Mouse (Mus musculus): ENCODE data around the gene Chml.
A peak's percentile ranks its signal among the peaks of the same experiment; 100 is the strongest.

Gene Chml

DNA sequence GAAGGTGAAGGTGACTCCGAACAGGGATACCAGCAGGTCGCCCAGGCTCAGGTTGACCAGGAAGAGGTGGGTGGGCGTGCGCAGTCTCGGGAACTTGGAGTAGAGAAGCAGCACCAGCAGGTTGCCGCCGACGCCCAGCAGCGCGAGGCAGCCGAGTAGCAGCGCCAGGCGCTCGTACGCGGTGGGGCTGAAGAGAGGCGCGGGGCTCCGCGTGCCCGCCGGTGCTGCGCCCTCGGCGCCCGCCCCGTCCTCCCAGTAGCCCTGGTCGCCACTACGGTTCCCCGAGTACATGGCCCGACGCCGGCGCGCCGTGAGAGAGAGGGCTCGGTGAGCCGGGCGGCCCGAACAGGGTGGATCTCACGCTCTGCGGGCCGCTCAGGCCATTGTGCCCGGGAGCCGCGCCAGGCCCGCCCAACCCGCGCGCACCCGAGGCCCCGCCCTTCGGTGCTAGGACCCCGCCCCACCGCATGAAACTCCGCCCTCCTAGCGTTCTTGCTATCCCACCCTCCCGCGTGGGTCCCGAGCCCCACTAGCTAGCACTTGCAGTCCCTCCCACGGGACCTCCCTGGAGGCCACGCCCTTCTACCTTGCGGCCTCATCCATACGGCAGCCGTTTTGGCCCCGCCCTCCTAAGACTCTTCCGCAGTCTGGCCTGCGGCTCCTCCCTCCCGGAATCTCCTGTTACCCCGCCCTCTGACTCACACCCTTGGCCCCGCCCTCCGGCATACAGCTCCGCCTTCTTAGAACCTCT, at the start of gene Chml, which contains the start of gene Opn3:
Gene Chml, minus strand, starts transcription at position 656 of the 751 bp plus-strand sequence.
Gene Opn3, minus strand, starts transcription at position 531 of the 751 bp plus-strand sequence.
- DNase-seq (ENCODE audit: low read depth): peak; percentile 100

DNA sequence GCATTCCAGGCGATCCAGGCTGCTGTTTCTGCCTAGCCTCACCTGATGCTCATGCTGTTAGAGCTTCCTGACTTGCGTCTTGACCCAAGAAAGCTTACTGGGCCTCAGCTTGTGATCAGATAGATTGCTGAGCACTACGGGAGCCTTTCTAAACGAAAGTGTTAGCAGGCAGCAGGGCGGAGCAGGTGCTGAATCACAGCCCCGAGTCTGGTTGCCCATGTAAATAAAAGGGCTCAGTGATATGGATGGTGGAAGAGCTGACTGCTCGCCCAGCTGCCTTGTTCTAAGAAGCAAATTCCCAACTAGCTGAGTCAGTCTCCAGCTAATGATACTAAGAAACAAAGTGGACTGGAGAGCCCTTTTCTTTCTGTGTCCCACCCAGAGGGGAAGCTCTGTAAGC, 33.1 kb upstream of the Chml start:
- DNase-seq (ENCODE audit: low read depth): no peak

DNA sequence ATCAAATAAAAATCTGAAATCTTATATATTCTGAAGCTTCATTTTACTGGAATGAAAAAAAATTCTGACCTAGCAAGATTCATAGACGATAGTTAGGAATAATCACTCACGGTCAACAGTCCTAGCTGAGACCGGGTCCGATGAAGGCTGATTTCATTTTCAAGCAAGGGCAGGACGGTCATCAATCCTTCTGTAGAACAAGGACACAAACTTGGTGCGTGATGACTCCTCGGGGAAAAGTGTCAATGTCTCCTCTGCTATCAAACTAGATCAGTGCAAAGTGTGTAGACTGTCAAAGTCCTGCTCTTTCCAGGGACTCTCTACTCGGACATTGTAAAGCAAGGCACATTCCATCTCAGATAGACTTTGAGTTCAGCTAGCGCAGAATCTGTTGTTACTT, 24.1 kb upstream of the Chml start:
- DNase-seq (ENCODE audit: low read depth): no peak

DNA sequence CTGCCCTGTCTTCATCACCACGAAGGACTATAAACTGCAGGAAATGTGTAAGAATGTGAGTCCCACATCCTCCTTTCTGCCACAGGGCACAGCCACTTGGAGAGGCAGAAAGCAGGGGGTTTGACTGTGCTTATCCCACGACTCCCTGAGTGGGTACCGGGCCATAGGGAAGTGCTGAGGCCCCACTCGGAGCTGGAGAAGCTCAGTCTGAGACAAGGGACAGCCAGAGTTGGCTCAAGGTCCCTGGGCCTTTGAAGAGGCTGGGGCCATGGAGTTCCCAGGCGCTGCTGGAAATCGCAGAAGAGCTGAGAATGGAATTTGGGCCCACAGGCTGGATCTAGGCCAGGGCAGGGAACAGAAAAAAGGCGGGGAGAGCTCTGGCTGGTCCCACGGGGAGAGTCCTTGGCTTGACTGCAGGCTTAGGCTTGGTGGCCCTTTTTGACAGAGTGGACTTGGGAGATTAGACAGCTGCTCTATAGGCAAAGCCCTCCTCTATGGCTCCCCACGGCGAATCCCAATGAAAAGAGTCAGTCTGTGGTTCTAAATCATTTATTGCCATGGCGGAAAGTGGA, 19.7 kb upstream of the Chml start:
- DNase-seq (ENCODE audit: low read depth): no peak

DNA sequence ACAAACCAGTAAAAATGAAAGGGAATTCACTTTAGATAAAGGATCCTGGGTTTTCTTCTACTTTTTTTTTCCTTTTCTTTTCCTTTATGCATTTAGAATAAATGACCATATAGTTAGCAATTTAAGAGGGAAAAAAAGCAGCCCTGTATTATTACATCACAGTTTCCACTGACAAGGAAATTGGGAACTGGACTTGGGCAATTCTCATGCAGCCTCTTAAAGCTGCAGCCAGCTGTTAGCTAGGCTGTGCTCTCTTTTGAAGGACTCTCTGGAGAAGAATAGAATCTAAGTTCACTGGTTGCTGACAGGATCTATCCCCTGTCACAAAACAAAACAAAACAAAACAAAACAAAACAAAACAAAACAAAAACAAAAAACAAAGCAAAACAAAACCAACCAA, 15.3 kb upstream of the Chml start:
- no peak for DNase-seq (ENCODE audit: low read depth)

DNA sequence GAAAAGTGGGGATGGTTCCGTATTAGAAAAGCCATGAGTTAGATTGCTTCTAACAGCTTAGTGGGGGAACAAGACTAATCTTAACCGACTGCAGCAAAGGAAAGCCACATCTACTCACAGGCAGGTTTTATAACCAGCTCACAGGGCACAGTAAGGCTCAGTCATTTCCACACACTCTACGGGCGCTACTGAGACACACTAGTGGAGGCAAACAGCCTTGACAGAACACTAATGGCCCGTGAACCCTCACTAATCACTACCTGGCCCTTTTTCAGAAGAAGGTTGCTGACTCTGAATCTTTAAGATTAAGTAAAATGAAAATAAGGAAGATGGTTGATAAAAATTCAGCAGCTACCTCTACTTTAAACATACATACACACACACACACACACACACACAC, 14.9 kb upstream of the Chml start:
- no peak for DNase-seq (ENCODE audit: low read depth)

DNA sequence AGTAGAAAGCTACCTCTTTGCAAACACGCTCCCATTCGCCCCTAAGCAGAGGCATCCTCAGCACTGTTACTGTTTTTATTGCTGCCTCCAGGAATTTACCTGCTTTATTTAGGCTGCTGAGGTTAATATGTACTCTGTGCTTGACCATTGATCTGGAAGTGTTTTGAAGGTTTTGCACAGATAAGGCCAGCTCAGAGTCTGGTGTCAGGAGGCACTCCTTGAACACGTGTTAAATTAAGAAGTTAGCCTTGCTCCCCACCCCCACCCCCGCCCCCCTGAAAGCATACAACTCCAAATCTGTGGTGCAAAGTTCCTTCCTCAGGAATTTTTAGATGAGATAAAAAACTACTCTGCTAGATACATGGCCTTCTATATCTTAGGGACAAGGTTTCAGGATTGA, 8.4 kb upstream of the Chml start:
- no peak for DNase-seq (ENCODE audit: low read depth)

DNA sequence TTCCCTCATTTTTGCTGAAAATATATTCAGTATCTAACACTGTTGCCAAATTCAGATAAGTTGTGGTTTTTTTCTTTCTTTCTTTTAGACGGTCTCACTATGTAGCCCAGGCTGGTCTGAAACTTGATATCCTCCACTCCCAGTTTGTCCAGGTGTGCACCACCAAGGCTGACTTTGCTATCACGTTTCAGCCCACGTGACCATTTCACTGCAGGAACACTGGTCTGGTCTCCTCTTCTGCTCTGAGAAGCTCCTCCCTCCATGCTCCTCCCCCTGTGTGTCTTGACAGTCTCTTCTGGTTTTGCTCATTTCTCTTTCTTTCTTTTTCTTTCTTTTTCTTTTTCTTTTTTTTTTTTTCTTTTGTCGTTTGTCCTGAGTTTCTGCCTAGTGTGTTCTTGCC, 7.1 kb upstream of the Chml start:
- DNase-seq (ENCODE audit: low read depth): peak; percentile 27

DNA sequence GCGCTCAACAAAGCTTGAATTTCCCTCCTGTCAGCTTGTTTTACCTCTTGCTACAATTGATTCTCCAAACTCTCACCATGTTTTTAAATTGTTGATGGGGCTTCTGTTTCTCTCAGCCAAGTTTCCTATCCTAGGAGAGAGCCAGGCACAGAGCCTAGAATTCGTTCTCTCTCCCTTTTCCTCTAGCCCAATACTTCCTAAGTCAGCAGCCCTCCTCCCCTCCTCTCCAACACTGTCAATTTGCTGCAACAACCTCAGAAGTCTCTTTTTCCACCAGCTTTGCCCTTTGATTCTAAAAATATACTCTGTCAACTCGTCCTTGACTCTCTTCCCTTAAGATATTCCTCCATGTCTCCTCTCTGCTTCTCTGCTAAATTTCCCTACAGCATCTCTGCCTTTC, 6.7 kb upstream of the Chml start:
- DNase-seq (ENCODE audit: low read depth): no peak

DNA sequence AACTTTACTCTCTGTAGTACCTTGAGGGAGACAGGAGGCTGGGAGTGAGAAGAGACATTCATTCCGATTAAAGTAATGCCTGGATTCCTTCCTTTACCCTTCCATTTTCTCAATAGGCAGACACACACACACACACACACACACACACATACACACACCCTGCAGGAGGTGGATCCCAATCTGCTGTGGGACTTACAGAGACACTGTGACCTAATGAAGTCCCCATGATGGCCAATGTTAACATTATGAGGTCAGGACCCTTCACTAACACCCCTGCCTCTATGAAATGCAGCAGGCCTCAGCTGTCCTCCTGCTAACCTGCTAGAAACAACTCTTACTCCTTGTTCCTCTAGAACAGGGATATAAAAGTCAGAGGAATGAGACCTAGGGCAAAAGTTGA, 5.6 kb upstream of the Chml start, which contains the start of gene Wdr64:
Gene Wdr64, plus strand, starts transcription at position 301 of the 400 bp plus-strand sequence.
- DNase-seq (ENCODE audit: low read depth): no peak

DNA sequence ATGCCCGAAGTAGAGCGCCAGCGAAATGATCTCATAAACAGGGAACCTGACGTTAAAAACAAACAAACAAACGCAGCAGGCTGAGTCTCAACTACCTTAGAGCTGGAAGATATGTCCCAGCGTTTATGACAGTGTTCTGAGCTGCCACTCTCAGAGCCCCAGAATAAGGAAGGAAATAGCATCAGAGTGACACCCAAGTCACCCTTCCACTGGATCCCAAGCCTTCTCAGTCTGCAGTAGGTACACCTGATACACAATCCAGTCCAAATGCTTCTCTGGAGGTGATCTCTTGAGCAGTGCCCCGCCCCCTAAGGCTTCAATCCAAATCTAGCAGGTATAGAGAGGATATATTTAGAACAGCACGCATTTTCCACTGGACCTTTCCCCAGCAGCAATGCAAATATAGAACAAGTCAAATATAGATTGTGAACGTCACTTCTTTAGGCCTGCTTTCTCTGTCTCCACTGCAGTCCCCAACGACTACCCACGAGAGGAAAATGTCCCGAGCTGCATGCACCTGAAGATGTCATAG, 794 bp upstream of the Chml start:
- peak; percentile 55 for DNase-seq (ENCODE audit: low read depth)

DNA sequence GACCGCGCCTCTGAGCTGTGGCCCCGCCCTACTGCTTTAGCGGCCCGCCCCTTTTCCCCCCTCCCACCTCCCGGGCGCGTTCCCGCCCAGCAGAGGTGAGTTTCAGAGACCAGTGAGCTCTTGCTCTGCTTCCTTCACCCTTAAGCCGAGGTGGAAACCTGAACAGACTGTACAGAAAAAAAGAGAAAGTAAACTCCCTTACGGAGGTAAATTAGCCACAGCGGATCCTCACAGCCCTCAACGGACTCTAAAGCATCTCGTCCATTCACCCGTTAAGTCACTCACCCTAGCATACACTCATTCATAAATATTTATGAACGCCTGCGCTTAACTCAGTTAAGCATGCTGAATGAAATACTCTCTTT, 278 bp upstream of the Chml start:
- DNase-seq (ENCODE audit: low read depth): no peak

DNA sequence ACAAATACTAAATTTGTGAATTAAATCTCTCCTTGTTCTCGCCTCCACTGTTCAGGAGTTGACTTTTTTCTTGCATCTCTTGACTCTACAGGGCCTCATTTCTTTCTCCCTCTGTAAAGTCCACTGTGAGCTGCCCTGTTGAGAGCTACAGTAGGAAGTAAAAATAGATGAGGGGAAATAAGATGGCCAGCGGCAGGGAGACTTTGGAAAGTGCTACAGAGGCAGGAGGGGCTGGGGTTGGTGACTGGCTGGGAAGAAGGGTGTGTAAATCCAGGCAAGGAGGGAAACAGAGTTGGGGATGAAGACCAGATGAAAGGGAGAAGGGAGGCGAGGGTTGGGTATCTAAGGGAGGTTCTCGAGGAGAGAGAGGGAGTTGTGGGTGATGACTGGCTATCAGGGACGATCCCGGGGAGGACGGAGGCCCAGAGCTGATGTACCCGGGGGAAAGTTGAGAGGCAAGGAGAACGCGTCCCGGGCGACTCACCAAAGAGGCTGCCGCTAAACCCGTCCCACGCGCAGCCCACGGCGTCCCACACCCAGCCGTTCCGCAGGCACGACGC, 935 bp downstream of the Chml start:
- DNase-seq (ENCODE audit: low read depth): no peak

DNA sequence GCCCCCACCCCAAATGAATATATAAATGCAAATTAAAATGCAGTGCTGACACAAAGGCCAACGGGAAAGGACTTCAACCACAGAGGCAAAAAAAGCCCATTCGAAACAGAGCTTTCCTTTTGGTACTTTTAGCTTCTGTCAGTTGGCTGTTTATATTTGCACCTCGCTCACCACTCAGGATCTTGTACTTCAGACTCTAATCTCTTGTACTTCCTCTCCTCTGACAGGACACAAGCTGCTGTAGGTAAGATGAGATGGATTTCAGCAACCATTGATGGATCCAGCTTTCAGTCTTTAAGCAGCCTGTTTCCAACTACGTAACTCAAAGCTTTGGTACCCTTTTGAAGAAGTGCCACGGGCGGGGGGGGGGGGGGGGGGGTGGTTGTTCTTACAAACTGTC, 11.7 kb downstream of the Chml start:
- no peak for DNase-seq (ENCODE audit: low read depth)

DNA sequence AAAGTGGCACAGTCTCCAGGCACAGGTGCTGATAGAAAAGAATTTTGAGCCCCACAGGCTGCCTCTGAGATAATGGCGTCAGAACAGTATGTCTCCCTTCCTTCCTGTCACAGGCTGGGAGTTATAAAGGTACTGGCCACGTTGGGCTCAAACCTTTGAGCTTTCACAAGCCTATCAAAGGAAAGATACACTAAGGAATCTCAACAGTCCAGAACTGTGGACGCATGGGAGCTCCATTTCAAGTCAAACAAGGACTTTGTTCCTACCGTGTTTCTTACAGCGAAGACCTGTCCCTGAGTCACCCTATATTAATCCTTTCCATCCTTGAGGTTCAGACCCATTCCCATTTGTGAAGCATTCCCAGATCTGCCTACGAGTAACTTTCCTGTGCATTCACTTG, 15.2 kb downstream of the Chml start:
- no peak for DNase-seq (ENCODE audit: low read depth)

DNA sequence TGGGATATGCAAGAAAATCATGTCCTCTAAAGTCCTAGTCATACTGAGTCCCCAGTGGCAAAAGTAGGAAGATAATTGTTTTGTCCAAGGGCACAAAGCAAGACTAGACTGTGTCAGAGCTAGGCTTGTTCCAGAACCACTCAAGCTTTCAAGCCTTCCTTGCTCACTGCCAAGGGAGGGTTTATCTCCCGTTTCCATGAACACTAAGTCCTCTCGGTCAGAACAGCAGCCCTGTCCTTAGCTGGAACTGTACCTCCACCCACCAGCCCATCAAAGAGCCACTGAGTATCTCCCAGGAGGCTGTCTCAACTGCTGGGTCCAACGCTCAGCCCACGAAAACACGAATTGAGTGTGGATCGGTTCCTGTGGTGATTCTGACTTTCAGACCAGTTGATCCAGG, 17.6 kb downstream of the Chml start:
- no peak for DNase-seq (ENCODE audit: low read depth)

DNA sequence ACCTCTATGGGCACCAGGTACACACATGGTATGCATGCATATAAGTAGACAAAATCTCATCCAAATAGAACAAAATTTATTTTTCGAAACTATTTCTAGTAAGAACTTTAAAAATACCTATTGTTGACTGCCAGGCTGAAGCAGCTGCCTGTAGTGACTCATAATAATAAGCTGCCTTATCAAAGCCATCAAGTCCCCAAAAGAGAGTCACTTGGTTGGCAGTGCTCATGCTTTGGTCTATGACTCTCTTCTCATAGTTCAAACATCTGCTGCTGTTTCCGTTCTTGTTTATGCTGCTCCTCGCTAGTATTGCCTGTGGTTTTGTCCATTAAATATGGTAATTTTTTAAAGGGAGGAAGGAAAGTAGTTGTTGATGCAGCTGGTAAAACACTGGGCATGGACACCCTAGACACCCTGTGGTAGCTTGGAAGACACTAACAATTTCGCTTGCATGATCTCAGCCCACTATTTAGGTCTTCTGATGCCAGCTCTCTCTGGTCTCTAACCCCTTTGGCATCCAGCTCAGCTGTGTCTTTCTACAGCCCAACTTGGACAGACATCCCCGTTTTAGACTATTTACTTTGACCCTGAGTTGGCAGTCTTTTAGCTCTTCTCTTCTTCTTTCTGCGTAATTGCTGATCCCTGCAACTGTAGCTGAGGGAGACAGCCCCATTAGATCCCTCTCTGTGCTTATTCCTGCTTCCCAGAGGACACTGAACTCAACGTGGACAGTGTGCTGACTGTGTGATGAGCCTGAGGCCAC, 19.0 kb downstream of the Chml start:
- DNase-seq (ENCODE audit: low read depth): no peak

DNA sequence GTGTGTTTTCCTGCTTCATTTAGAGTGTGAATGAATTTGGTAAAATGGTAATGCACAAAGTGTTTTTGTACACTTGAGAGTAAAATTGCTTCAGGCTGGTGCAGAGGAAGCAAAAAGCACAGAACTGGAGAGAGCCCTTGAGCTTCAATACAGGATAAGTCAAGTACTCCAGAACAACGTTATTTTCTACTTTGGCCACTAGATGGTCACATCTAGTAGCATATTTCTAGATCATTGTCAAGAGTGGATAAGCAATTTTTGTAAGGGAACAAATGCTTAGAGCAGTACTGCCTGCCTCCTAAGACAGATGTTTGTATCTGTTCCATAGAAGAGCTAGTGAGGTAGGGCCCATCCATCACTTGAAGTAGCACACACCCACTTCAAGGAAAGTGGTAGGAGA, 21.1 kb downstream of the Chml start:
- DNase-seq (ENCODE audit: low read depth): peak; percentile 21

DNA sequence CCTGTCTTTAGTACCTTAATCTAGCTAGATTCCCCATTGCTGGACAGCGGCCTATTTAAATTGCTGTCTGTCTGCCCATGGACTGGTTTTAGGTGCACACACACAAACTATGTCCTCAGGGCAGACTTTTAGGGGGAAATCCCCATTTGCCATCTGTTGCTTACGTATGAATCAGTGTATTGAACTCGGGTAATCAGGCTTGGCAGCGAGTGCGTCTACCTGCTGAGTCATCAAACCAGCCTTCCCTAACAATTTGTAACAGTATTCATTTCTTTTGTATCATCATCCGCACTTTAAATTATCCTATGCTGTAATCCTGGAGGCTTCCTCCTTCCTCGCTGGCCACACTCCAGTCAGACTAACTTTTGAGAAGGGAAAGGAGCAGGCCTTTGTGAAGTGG, 22.7 kb downstream of the Chml start:
- DNase-seq (ENCODE audit: low read depth): peak; percentile 15

DNA sequence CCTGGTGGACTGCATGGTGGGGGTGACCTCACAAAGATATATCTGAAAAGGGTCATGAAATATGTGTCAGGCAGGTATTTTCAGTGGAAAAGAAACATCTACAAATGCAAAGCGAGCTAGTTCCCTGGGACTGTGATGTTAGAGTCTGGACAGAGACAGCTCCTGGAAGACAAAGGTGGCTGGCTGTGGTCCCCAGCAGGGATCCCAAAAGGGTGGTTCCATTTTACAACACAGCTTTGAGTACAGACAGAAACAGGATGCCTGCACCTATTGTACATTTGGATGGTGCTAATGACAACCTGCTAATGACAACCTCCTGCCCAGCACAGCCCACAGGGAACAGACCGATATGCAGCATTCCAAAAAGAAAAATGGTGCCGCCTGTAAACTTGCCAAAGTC, 23.2 kb downstream of the Chml start:
- no peak for DNase-seq (ENCODE audit: low read depth)

DNA sequence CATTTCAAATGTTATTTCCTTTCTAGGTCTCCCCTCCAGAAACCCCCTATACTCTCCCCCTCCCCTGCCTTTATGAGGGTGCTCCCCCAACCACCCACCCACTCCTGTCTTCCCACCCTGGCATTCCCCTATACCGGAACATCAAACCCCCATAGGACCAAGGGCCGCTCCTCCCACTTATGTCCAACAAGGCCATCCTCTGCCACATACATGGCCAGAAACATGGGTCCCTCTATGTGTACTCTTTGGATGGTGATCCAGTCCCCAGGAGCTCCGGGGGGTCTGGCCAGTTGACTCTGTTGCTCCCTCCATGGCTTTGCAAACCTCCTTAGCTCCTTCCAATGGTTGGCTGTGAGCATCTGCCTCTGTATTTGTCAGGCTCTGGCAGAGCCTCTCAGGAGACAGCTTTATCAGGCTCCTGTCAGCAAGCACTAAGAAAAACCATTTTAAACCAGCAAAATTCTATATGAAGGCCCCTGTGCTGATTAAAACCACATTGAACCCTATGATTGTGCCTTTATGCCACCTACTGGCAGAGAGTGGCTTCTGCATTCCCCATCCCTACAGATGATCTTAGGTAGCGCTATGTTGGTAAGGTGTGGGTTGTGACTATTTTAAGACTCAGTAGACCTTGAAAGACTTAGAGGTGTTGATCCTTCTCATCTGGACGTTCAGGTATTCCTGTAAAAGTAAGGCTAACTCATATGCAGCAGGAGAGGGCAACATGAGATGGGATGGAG, 23.9 kb downstream of the Chml start:
- peak; percentile 58 for DNase-seq (ENCODE audit: low read depth)

DNA sequence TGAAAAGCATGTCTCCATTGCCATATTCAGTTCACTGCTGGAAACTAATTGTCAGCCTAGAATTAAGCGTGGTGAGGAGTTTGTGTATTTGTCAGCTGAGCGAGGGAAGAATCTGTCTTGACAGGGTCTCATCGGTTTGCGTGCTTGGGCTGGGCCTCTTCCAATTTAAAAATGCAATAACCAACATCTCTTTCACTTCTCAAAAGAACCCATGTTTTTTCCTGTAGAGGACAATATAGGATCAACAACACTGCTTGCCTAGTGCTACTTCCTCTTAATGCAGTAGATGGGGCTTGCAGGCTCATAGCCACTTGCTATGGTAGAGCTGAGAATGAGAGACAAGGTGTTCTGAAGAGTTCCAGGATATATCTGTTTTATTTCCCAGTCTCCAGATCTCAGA, 32.8 kb downstream of the Chml start:
- DNase-seq (ENCODE audit: low read depth): no peak
